Mouse (Mus musculus) CH12.LX (cell line): ENCODE results near the gene Gtdc1. TPM values are rescaled to one million over a fixed set of nuclear protein-coding genes. Genes with fewer than 3 reads are reported as not detected.

Experiments
- DNase-seq: peaks from one replicate; pipeline ENCODE4 v3.0.0-alpha.2; 2013; ENCODE audit errors: extremely low read depth
- H3K27ac ChIP-seq: 2 replicates; pipeline ENCODE4 v1.5.1; 2012; ENCODE audit warnings: low read depth, mild to moderate bottlenecking, control low read depth, moderate library complexity; ENCODE audit not compliant: insufficient read depth
- H3K27me3 ChIP-seq: replicated peaks from 2 replicates; pipeline ENCODE3; 2012; ENCODE audit warnings: inconsistent platforms
- H3K36me3 ChIP-seq, 2 experiments: replicated peaks in 1 of 2; 2 replicates each; pipeline versions ENCODE3 to v1.6.1; 2012; ENCODE audit warnings: inconsistent platforms in 1 of 2, low read length in 1 of 2, mild to moderate bottlenecking in 1 of 2, mixed read lengths in 1 of 2, moderate library complexity in 1 of 2; ENCODE audit not compliant: control insufficient read depth in 1 of 2, insufficient read depth in 1 of 2
- H3K4me1 ChIP-seq, 2 experiments: 2 replicates each; pipeline ENCODE4 v1.6.1; 2012; ENCODE audit warnings: inconsistent platforms in 1 of 2, moderate library complexity in 1 of 2; ENCODE audit not compliant: insufficient read depth in 2 of 2, control insufficient read depth in 1 of 2
- H3K4me2 ChIP-seq: 2 replicates; pipeline ENCODE4 v1.6.1; 2012; ENCODE audit warnings: low read depth, mild to moderate bottlenecking, control low read depth; ENCODE audit not compliant: poor library complexity, insufficient read depth, severe bottlenecking
- H3K4me3 ChIP-seq, 3 experiments: fragments of 150-350 bp in 1 of 3; sonication (generic) in 1 of 3; replicated peaks in 1 of 3; 2 replicates each; pipeline versions ENCODE3 to v1.5.1; 2011 to 2012; ENCODE audit warnings: low read depth in 2 of 3, low read length in 2 of 3, mild to moderate bottlenecking in 2 of 3, moderate library complexity in 2 of 3, control low read depth in 1 of 3, improper control_type of control experiment in 1 of 3, inconsistent platforms in 1 of 3, mixed read lengths in 1 of 3; ENCODE audit not compliant: poor library complexity in 1 of 3
- H3K79me2 ChIP-seq: replicated peaks from 2 replicates; pipeline ENCODE4 v1.6.1; 2012; ENCODE audit warnings: mild to moderate bottlenecking, moderate library complexity; ENCODE audit not compliant: control insufficient read depth, poor library complexity, insufficient read depth, severe bottlenecking; ENCODE audit errors: extremely low read depth
- H3K9ac ChIP-seq: 2 replicates; pipeline ENCODE4 v1.6.1; 2012; ENCODE audit warnings: low read depth, mild to moderate bottlenecking, control low read depth, moderate library complexity; ENCODE audit not compliant: insufficient read depth
- H3K9me3 ChIP-seq: replicated peaks from 2 replicates; pipeline ENCODE3; 2012; ENCODE audit warnings: low read length, inconsistent platforms, mixed read lengths
- CTCF ChIP-seq, 2 experiments: IDR thresholded peaks in 1 of 2; conservative IDR thresholded peaks in 1 of 2; 2 replicates each; pipeline ENCODE4 v1.5.1; 2011 to 2012; ENCODE audit warnings: low read depth in 2 of 2, low read length in 2 of 2, improper control_type of control experiment in 1 of 2, inconsistent platforms in 1 of 2, mild to moderate bottlenecking in 1 of 2, moderate library complexity in 1 of 2
- E2F4 ChIP-seq: IDR thresholded peaks from 2 replicates; pipeline ENCODE4 v1.6.1; 2011; ENCODE audit warnings: low read depth, low read length, improper control_type of control experiment; ENCODE audit not compliant: insufficient replicate concordance
- ELF1 ChIP-seq: IDR thresholded peaks from 2 replicates; pipeline ENCODE4 v1.6.1; 2014; ENCODE audit warnings: low read depth, mild to moderate bottlenecking, inconsistent platforms, low read length, improper control_type of control experiment
- ETS1 ChIP-seq: conservative IDR thresholded peaks from 2 replicates; pipeline ENCODE4 v1.6.1; 2012; ENCODE audit warnings: low read depth, mild to moderate bottlenecking, inconsistent platforms, low read length, improper control_type of control experiment, moderate library complexity
- GABPA ChIP-seq: IDR thresholded peaks from 2 replicates; pipeline ENCODE4 v1.6.1; 2012; ENCODE audit warnings: low read depth, low read length, improper control_type of control experiment, inconsistent platforms; ENCODE audit not compliant: insufficient replicate concordance
- IRF4 ChIP-seq: IDR thresholded peaks from 2 replicates; pipeline ENCODE4 v1.6.1; 2014; ENCODE audit warnings: low read depth, mild to moderate bottlenecking, inconsistent platforms, low read length, improper control_type of control experiment
- JUND ChIP-seq: conservative IDR thresholded peaks from 2 replicates; pipeline ENCODE4 v1.6.1; 2011; ENCODE audit warnings: low read depth, low read length, improper control_type of control experiment
- NELFE ChIP-seq: IDR thresholded peaks from 2 replicates; pipeline ENCODE4 v1.6.1; 2011; ENCODE audit warnings: low read depth, low read length, improper control_type of control experiment
- NRF1 ChIP-seq: IDR thresholded peaks from 2 replicates; pipeline ENCODE4 v1.6.1; 2014; ENCODE audit warnings: low read depth, mild to moderate bottlenecking, inconsistent platforms, low read length, improper control_type of control experiment, moderate library complexity
- POLR2A ChIP-seq: IDR thresholded peaks from 2 replicates; pipeline ENCODE4 v1.6.1; 2011; ENCODE audit warnings: low read depth, mild to moderate bottlenecking, improper control_type of control experiment, low read length
- SMC3 ChIP-seq: IDR thresholded peaks from 2 replicates; pipeline ENCODE4 v1.6.1; 2011; ENCODE audit warnings: low read depth, low read length, improper control_type of control experiment
- UBTF ChIP-seq: IDR thresholded peaks from 2 replicates; pipeline ENCODE4 v1.6.1; 2012; ENCODE audit warnings: low read depth, mild to moderate bottlenecking, inconsistent platforms, low read length, improper control_type of control experiment, moderate library complexity
- USF1 ChIP-seq: IDR thresholded peaks from 2 replicates; pipeline ENCODE4 v1.6.1; 2014; ENCODE audit warnings: low read depth, mild to moderate bottlenecking, inconsistent platforms, low read length, improper control_type of control experiment
- USF2 ChIP-seq: conservative IDR thresholded peaks from 2 replicates; pipeline ENCODE4 v1.6.1; 2011; ENCODE audit warnings: low read depth, low read length, improper control_type of control experiment
- ZKSCAN1 ChIP-seq: IDR thresholded peaks from 2 replicates; pipeline ENCODE4 v1.6.1; 2012; ENCODE audit warnings: low read depth, inconsistent platforms, low read length, improper control_type of control experiment, borderline replicate concordance
- dilution Hi-C: fragments of 300-500 bp; cut with MboI; formaldehyde crosslinking; loops from 2 replicates; pipeline ENCODE4 v1.14.3; 2020; ENCODE audit warnings: low sequenced_read_pairs; ENCODE audit not compliant: extremely low pct_unique_long_range_greater_than_20kb, extremely low pct_ligation_motif_present
- in situ Hi-C: fragments of 300-500 bp; cut with MboI; formaldehyde crosslinking; loops from 3 replicates; pipeline ENCODE4 v1.14.3; 2019; ENCODE audit warnings: low sequenced_read_pairs, low pct_ligation_motif_present, low pct_unique_long_range_greater_than_20kb, mixed read lengths
- polyA plus RNA-seq: library from polyadenylated mRNA; unstranded; fragments of >175 nt; gene quantifications from 2 replicates; pipeline ENCODE4 v1.2.1, GENCODE M21; 2012; ENCODE audit warnings: low read depth; ENCODE audit not compliant: insufficient read length
- total RNA-seq, 2 experiments: library from RNA; depleted of rRNA; stranded (reverse); fragments of 300-350 nt in 1 of 2; fragments of >200 nt in 1 of 2; gene quantifications; 2 replicates each; pipeline ENCODE4 v1.2.3; 2012 to 2014

Gtdc1 gene
- total and polyA plus RNA-seq, 3 experiments = 11.1 to 18.2 (median 15.8) TPM

DNA sequence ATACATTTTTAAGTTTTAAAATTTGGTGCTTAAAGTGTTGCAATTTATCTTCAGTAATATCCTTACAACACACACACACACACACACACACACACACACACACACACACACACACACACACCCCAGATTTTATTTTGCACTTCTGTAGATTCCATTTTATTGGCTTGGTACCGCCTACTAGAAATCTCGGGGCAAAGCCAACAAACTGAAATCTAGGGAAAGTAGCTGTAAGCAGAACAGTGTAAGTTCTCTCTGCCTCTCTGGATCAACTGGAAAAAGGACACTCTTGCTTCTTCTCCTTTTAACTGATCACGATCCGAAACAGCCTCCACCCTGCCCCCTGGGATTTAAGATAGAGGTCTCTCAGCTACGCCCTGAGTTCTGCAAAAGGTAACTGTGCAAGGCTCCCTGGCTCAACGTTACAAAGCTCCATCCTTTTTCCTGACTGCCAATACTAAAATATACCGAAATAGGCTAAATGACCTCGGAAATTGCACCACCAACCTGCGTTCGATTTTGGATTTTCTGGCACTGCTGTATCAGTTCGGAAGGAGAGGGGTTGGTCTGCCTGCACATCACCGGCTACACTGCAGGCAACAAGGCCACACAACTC is 369.7 kb downstream of the Gtdc1 start:
- H3K9me3 ChIP-seq = no peaks in the 10 kb centered on the region
- H3K27ac ChIP-seq = no peak overlapping the region
- no peak for DNase-seq
- in situ Hi-C loops = no loop called here
- no peak overlapping the region for H3K4me3 ChIP-seq
- no peak for TF ChIP-seq USF1
- no peak for TF ChIP-seq ELF1
- TF ChIP-seq NELFE = no peak
- no peak for TF ChIP-seq JUND
- TF ChIP-seq UBTF = no peak
- TF ChIP-seq IRF4 = no peak
- no peak for TF ChIP-seq E2F4
- TF ChIP-seq ZKSCAN1 = no peak
- TF ChIP-seq CTCF (conservative IDR thresholded peaks at IDR 0.05 in 1 of 2, IDR thresholded peaks at IDR 0.05 in 1 of 2; ENCODE audit: low read depth in 2 of 2, low read length in 2 of 2) = no peak
- no peaks in the 10 kb centered on the region for H3K4me1 ChIP-seq
- H3K27me3 ChIP-seq = no peaks in the 10 kb centered on the region
- no peaks in the 10 kb centered on the region for H3K36me3 ChIP-seq
- dilution Hi-C loops = no loop called here
- H3K9ac ChIP-seq = no peak overlapping the region
- H3K4me2 ChIP-seq = no peak overlapping the region
- H3K79me2 ChIP-seq = no peaks in the 10 kb centered on the region

DNA sequence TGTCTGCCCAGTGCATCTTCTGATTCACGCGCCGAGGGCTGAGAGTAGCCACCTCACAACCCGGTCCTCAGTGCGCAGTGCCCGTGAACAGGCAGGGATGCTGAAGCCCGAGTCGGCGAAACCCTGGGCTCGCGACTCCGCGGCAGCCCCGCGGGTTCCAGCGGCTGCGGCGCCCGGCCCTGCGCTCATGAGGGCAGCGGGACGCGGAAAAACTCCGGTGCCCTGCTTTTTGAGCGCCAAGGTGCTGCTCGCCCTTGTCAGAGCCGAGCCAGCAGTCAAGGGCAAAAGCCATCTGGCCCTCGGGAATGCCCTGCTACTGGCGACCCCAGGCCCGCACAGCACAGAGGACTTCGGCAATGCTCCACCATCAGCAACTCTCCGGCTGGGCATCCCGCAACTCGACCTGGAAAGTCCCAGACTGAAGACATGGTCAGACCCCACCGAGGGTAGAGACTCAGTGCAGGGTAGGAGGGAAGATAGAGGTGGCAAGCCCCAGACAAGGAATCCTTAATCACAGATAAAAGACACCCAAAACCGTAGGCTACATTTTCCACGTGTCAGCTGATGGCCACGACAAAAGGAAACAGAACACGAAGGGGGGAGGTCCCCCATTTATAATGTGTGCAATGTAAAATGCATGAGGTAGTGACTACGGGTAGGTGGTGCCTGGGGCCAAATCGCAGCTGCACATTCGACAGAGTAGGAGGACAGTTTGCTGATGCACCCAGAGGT is 370.4 kb downstream of the Gtdc1 start:
- no peak overlapping the region for H3K4me3 ChIP-seq
- dilution Hi-C loops (no loop called here), in situ Hi-C loops (no loop called here)
- H3K9me3 ChIP-seq = no peaks in the 10 kb centered on the region
- no peaks in the 10 kb centered on the region for H3K79me2 ChIP-seq
- no peak for DNase-seq
- no peak overlapping the region for H3K4me2 ChIP-seq
- H3K36me3 ChIP-seq = no peaks in the 10 kb centered on the region
- no peak overlapping the region for H3K9ac ChIP-seq
- no peak for TF ChIP-seq POLR2A
- TF ChIP-seq UBTF = no peak
- TF ChIP-seq NRF1 = no peak
- TF ChIP-seq USF2 = no peak
- no peak for TF ChIP-seq SMC3
- no peak for TF ChIP-seq USF1
- no peak for TF ChIP-seq GABPA
- no peak for TF ChIP-seq ETS1
- H3K4me1 ChIP-seq = no peaks in the 10 kb centered on the region
- H3K27ac ChIP-seq = no peak overlapping the region
- no peaks in the 10 kb centered on the region for H3K27me3 ChIP-seq
